Mouse (Mus musculus): ENCODE results near the gene Parp6.

Parp6 gene

GRCm38 (mm10) chr9:59616622-59617306, at the start of gene Parp6:
Gene Parp6 (plus strand): TSS chr9:59617284.
- peak; percentile 100 for DNase-seq (ENCODE audit: low spot score)

GRCm38 (mm10) chr9:59571852-59572251, 45.2 kb upstream of the Parp6 start:
- no peak for DNase-seq (ENCODE audit: low spot score)

GRCm38 (mm10) chr9:59577401-59577800, 39.7 kb upstream of the Parp6 start:
- no peak for DNase-seq (ENCODE audit: low spot score)

- peak; percentile 50 for DNase-seq (ENCODE audit: low spot score)
Observed at GRCm38 (mm10) chr9:59577844-59578504, 39.1 kb upstream of the Parp6 start, which contains the start of gene Celf6. Gene Celf6 (plus strand): TSS chr9:59577917.

- DNase-seq (ENCODE audit: low spot score) = no peak
Observed at GRCm38 (mm10) chr9:59578505-59578867, 38.6 kb upstream of the Parp6 start.

GRCm38 (mm10) chr9:59584871-59585308, 32.2 kb upstream of the Parp6 start:
- no peak for DNase-seq (ENCODE audit: low spot score)

- DNase-seq (ENCODE audit: low spot score) = no peak
Observed at GRCm38 (mm10) chr9:59588252-59588651, 28.8 kb upstream of the Parp6 start.

- DNase-seq (ENCODE audit: low spot score) = no peak
Observed at GRCm38 (mm10) chr9:59588710-59589671, 28.1 kb upstream of the Parp6 start.

GRCm38 (mm10) chr9:59589703-59590439, 27.2 kb upstream of the Parp6 start:
- DNase-seq (ENCODE audit: low spot score) = no peak

- DNase-seq (ENCODE audit: low spot score) = no peak
Observed at GRCm38 (mm10) chr9:59601661-59602060, 15.4 kb upstream of the Parp6 start.

- no peak for DNase-seq (ENCODE audit: low spot score)
Observed at GRCm38 (mm10) chr9:59605967-59606366, 11.1 kb upstream of the Parp6 start.

- no peak for DNase-seq (ENCODE audit: low spot score)
Observed at GRCm38 (mm10) chr9:59610950-59611349, 6.1 kb upstream of the Parp6 start.

GRCm38 (mm10) chr9:59615797-59616196, 1.3 kb upstream of the Parp6 start:
- DNase-seq (ENCODE audit: low spot score) = no peak

- no peak for DNase-seq (ENCODE audit: low spot score)
Observed at GRCm38 (mm10) chr9:59617307-59617973, 356 bp downstream of the Parp6 start.

GRCm38 (mm10) chr9:59638372-59638771, 21.3 kb downstream of the Parp6 start:
- no peak for DNase-seq (ENCODE audit: low spot score)

GRCm38 (mm10) chr9:59639936-59640335, 22.9 kb downstream of the Parp6 start:
- DNase-seq (ENCODE audit: low spot score) = no peak

GRCm38 (mm10) chr9:59641320-59641719, 24.2 kb downstream of the Parp6 start:
- DNase-seq (ENCODE audit: low spot score) = no peak

GRCm38 (mm10) chr9:59649911-59650310, 32.8 kb downstream of the Parp6 start:
- no peak for DNase-seq (ENCODE audit: low spot score)

GRCm38 (mm10) chr9:59653371-59653770, 36.3 kb downstream of the Parp6 start:
- no peak for DNase-seq (ENCODE audit: low spot score)

GRCm38 (mm10) chr9:59654450-59654983, 37.4 kb downstream of the Parp6 start:
- no peak for DNase-seq (ENCODE audit: low spot score)

Measured in urinary bladder, postnatal 10 days (tissue).